Mouse (Mus musculus): ENCODE measurements at regions not wholly inside any gene's neighbourhood (a gene's known extent, or its start where the extent isn't known, plus 50 kb on each side); places are given as distances from the start of the nearest gene placed in this dataset.
A peak's percentile ranks its signal among the peaks of the same experiment; 100 is the strongest.

DNA sequence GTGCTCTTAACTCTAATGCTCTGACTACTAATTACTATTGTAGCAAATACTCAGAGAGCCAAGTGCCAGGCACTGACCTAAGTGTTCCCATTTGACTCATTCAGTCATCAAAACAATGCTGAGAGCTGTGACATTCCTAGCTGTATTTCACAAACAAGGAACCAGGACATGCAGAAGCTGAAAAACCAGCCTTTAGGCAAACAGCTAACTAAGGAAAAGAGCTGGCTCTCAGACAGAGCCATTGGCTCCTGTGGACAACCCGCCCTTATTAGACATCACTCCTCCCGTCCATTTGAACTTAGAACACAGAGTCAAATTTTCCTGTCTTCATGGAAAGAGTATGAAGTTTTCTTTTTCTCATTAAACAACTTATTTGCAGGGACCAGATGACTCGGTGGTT lies 88.5 kb upstream of the Zfp648 start:
- ATAC-seq (ENCODE audit: insufficient number of reproducible peaks, low FRiP score, low TSS enrichment), result no peak

DNA sequence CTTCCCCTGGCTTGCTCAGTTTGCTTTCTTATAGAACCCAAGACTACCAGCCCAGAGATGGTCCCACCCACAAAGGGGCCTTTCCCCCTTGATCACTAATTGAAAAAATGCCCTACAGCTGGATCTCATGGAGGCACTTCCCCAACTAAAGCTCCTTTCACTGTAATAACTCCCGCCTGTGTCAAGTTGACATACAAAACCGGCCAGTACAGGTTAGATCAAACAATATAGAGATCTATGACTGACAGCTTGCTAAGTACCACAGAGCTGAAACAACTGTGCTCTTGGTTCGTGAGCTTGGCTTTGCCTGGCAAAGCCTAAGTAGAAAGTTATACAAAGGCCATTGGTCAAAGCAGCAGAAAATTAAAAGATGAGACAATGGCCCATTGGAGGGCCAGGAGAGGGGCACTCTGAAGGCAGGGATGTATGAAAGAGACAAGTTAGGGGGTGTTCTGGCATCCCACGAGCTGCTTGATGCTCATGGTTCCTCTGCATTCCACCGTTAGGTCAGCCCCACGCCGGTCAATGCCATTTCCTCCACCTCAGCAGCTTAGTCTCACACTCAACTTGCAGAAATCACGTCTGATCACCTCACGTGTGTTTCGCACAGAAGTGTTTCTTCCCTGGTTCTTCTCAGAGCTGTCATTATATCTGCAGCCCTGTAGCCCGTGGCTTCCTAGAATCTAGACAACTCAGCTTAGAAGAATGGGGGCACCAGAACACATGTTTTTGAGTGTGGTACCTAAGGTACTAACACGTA lies 87.5 kb upstream of the Zfp648 start:
- no peak for ATAC-seq (ENCODE audit: insufficient number of reproducible peaks, low FRiP score, low TSS enrichment)

DNA sequence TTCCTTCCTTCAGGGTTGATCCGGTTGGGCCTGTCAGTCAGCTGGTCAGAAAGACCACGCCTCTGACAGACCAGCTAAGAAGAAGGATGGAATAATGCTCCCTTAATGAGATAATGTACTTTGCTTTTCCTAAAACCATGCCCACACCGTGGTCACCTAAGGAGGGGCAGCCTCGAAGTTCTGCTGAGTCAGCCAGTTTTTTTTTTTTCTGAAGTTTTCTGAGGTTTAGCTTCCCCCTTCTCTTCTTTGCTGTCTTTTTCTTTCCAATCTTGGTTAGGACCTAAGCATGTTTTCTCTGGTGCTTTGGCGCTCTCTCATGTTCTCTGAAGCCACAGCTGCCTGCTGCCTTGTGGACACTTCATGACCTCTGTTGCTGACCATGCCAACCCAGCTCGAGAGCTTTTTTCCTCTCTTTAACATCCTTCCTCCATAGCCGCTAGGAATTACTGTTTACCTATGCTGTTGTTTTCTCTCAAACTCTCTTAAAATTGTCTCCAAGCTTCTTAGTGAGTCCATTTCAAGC lies 84.7 kb upstream of the Zfp648 start:
- no peak for ATAC-seq (ENCODE audit: insufficient number of reproducible peaks, low FRiP score, low TSS enrichment)

DNA sequence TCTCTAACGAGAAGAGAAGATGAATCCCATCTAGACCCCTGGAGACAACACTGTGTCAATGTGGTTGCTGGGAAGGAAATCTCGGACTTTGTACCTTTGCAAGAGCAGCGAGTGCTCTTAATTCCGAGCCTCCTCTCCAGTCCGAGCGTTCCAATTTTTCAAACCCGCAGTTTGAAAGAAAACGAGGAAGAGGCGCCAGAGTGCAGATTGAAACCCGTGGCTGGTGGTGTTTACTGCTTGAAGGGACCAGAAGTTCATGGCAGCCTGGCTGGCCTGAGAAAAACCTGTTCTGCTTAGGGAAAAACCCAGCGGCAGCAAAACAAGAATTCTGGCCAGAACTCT lies 83.7 kb upstream of the Zfp648 start:
- peak; percentile 26; the same call in 1 of the 2 replicates for ATAC-seq (ENCODE audit: insufficient number of reproducible peaks, low FRiP score, low TSS enrichment)

DNA sequence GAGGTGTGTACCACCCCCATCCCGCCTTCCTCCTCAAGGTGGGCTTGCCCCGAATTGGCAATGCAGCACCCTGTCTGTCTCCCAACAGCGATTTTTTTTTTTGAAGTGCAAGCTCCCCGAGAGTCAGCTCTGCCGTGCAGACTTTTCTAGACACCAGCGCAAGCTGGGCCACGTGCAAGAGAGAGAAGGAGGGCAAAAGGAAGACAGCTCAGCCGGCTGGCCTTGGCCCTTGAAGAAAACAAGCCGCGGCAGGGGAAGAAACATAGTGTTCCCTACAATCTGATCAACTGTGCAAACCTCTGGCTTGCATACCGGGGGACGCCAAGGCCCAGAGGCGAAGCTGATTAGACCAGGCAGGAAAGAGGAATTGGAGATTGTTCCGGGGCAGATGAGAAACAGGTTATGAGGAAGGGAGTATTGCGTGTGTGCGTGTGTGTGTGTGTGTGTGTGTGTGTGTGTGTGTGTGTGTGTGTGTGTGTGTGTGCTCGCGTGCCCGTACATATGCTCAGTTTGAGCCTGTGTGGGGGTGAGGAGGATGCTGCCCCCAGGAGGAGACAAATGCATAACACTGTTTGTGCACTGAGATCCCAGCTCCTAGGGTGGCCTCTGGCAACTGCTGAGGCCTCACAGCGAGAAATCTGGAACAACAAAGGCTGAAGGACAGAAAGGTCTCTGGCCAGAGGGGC lies 83.2 kb upstream of the Zfp648 start:
- 0 out of 2 replicates have a peak, but pooled peaks have one; percentile 15 for ATAC-seq (ENCODE audit: insufficient number of reproducible peaks, low FRiP score, low TSS enrichment)

DNA sequence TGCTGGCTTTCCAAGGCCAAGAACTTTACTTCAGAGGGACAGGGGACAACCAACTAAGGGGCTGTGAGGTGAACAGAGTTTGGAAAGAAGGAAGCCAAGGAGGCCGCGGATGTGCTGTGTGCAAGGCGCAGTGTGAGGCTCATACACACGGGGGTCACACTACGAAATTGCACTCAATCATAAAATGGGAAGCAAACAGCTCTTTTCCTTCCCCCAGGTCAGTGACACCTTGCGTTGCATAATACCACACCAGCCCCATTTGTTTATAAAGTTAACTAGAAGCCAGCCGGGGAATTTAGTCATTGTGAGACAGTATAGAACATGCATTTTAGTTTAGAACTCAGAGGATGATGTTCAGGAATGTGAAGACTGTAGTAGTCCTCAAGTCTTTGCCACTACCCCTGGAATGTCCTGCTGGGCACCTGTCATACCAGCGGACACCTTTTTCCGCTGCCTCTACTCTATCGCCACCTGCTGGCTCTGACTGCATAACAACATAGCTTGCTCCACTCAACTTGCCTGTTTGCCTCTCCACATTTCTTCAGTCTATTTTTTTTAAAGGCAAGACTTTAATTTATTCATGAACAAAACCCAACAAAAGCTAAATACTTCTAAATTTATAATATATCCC lies 82.5 kb upstream of the Zfp648 start:
- peak; percentile 65; the same call in 1 of the 2 replicates for ATAC-seq (ENCODE audit: insufficient number of reproducible peaks, low FRiP score, low TSS enrichment)

DNA sequence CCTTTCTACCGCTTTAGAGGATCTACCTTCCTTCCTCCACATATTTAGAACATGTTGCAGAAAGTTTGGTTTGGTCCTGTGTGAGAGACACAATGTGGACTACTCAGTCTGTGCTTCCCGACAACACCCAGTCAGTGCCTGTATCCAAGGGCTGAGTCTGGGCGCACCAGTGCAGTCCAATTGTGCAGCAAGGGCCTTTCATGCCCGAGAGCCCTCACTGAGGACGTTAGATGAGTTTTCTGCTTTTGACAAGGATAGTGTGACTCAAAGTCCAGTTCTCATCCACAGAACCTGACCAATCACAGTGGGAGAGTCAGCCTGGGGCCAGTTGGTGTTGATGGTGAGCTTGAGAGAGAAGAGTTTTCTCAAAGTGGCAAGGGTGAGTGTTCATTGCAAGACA lies 81.4 kb upstream of the Zfp648 start:
- no peak for ATAC-seq (ENCODE audit: insufficient number of reproducible peaks, low FRiP score, low TSS enrichment)

DNA sequence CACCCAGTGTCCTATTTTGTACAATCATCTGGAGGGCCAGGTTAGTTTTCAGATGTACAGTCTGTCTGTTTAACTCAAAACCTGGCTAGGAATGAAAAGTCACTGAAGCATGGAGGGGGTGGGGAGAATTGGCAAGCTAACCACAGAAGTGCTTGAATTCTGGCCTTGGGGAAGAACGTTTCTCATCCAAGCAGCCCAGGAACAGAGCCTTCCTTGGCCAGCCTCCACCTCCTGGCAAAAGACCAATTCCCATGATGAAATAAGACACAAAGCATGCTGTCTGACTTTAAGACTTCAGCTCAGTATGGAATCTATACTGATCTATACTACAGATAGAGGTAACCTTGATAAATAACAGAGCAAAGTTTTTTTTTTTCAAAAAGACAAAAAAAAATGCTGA lies 80.3 kb upstream of the Zfp648 start:
- ATAC-seq (ENCODE audit: insufficient number of reproducible peaks, low FRiP score, low TSS enrichment), result no peak

DNA sequence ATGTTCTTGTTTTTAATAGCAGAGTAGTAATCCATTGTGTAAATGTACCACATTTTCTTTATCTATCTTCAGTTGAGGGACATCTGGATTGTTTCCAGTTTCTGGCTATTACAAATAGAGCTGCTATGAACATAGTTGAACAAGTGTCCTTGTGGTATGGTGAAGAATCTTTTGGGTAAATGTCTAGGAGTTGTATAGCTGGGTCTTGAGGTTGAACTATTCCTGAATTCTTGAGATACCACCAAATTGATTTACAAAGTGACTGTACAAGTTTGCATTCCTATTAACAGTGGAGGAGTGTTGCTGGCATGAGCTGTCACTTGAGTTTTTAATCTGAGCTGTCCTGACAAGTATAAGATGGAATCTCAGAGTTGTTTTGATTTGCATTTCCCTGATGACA lies 76.0 kb upstream of the Zfp648 start:
- no peak for ATAC-seq (ENCODE audit: insufficient number of reproducible peaks, low FRiP score, low TSS enrichment)

DNA sequence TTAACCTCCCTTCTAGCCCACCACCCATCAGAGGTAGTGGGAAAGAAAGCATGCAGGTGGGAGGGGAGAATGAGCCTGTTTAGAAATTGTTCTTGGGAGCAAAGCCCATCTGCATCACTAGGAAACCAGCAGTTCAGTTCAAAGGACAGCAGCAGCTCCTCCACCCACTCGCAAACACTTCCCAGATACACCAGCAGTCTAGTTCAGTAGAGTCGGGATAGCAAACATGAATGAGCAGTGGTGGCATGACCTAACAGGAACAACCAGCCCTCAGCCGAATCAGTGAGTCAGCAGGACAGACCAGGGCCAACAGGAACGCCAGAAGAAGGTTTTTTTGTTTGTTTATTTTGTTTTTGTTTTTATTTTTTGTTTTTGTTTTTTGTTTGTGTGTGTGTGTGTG lies 74.5 kb upstream of the Zfp648 start:
- no peak for ATAC-seq (ENCODE audit: insufficient number of reproducible peaks, low FRiP score, low TSS enrichment)

DNA sequence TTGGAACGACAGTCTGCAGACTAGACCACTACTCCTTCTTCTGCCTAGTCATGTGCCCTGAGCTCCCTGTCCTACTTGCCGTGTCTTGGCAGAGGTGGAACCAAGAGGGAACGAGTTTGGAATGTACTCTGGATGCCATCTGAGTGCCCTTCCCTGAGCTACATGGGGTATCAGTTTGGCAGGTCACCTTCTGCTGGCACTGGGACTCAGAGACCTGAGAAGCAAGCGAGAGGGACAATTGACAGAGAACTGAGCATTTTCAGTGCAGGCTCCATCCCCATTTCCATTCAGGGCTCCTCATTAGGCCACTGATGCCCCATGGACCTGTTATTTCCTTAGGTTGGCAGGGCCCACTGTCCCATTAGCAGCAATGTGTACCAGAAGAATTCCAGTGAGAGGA lies 61.5 kb upstream of the Zfp648 start:
- ATAC-seq (ENCODE audit: insufficient number of reproducible peaks, low FRiP score, low TSS enrichment), result peak; percentile 40; the same call in 1 of the 2 replicates

DNA sequence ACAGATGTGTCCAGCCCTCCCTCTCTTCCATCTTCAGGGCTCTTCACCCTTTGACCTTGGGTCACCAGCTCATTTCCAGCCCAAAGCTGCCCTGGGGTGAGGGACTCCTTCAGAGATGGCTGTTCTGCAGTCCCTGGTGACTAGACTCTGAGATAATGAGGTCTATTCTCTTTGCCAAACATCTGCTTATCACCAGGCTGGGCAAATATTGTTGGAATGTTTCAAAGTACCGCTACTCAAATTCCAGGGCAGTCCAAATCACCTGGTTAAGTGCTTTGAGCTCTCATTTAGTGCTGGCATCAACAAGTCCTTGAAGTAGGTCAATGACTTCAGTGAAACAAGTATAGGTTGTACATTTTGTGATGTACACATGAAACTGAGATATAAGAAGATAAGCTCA lies 57.3 kb upstream of the Zfp648 start:
- no peak for ATAC-seq (ENCODE audit: insufficient number of reproducible peaks, low FRiP score, low TSS enrichment)

DNA sequence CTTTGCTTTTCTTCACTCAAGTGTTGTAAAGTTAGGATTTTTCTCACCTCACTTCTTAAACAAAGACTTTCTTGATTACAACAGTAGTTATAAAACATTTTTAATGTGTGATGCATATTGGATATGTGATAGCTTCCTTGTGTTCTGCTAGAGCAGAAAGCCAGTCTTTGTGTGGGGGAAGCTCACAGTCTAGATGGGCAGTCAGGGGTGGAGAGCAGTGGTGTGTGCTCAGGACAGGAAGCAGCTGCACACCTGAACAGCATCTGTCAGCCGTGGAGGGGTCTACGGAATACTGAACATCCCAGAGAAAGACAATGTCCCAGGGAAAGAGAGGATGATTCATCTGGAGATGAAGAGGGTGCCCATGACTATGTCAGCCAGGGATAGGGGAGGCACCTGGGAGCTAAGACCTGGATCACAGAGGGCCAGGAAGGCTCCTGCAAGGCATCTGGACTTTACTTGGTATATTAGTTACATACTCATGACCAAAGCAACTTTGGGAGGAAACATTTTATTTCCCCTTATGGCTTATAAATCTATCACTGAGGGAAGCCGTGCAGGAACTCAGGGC lies 53.9 kb upstream of the Zfp648 start:
- no peak for ATAC-seq (ENCODE audit: insufficient number of reproducible peaks, low FRiP score, low TSS enrichment)

DNA sequence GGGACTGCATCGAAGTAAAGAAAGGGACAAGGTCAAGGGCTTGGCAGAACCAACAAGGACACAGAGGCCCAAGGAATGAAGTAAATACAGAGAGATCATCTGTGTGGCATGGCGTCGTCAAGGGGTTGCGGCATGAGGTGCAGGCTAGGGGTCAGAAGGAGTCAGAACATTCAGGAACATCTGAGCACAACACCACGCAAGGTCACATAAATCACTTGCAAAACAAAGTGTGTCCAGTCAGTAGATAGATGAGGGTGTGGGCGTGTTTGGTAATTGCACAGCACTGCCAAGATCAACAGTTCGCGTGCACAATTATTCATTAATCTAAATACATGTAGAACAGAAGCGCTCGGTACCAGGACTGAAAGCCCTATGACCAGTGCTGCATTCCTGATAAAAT lies 52.0 kb upstream of the Zfp648 start:
- ATAC-seq (ENCODE audit: insufficient number of reproducible peaks, low FRiP score, low TSS enrichment), result no peak

DNA sequence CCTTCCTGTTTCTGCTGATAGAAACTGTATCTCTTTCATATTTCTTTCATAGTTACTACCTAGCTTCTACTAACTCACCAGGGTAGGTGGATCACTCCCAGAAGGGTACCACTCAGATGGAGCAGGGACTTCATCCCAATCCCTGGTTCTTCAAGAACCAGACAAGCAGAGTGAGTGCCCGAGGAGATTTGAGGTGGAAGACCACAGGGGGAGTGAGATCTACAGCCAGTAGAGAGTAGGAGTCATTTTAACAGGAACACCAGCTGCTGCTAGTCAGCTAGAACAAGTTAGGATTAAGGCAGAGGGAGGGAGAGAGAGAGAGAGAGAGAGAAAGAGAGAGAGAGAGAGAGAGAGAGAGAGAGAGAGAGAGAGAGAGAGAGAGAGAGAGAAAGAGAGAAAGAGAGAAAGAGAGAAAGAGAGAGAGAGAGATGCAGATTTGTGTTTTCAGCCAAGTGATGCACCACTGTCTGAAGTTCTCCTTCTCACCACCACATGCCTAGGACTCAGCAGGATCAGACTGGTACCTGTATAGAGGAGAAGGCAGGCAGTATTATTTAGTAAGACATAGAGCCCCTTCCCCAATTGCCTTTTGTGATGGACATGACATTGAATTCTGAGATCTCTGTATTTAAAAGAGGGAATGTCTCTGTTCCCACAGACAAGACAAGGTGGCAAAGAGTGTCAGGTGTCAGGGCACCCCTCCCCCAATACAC lies 51.4 kb upstream of the Zfp648 start:
- ATAC-seq (ENCODE audit: insufficient number of reproducible peaks, low FRiP score, low TSS enrichment), result no peak; the same call in 1 of the 2 replicates

DNA sequence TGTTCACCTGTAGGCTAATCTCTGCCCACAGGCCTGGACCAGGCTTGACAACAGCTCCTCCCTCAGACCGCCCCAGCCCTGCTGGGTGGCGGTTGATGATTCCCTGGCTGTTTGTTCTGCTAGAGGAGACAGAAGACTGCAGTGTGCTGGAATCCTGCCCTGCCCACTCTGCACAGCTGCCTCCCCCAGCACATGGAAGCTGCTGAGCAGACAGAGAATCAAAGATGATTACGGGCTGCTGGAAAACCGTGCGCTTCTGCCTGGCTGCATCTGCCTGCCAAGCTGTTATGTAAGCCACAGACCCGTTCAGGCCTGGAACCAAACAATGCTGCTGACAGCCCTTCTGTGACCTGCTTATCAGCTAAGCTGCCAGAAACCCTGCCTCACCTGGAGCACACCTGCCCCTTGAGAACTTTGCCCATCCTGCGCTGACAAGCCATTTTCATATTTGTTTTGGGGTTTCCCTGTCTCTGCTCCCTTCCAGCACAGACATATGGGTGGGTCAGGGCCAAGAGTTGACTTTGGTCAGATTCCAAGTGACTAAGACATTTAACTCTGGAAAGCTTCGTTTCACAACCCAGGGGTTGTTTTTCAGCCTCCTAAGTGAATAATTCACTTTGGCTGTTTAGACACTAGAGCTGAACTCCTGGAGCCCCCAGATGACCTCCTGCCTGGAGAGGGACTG lies 50.7 kb upstream of the Zfp648 start:
- ATAC-seq (ENCODE audit: insufficient number of reproducible peaks, low FRiP score, low TSS enrichment), result peak; percentile 84
